Mouse (Mus musculus) kidney, postnatal 10 days (tissue): ENCODE results near the gene Jhy.
A peak's percentile ranks its signal among the peaks of the same experiment; 100 is the strongest.

Experiments used
- DNase-seq: peaks from one replicate; pipeline ENCODE4 v3.0.0; 2021; ENCODE audit warnings: mixed read lengths

The Jhy gene

DNA sequence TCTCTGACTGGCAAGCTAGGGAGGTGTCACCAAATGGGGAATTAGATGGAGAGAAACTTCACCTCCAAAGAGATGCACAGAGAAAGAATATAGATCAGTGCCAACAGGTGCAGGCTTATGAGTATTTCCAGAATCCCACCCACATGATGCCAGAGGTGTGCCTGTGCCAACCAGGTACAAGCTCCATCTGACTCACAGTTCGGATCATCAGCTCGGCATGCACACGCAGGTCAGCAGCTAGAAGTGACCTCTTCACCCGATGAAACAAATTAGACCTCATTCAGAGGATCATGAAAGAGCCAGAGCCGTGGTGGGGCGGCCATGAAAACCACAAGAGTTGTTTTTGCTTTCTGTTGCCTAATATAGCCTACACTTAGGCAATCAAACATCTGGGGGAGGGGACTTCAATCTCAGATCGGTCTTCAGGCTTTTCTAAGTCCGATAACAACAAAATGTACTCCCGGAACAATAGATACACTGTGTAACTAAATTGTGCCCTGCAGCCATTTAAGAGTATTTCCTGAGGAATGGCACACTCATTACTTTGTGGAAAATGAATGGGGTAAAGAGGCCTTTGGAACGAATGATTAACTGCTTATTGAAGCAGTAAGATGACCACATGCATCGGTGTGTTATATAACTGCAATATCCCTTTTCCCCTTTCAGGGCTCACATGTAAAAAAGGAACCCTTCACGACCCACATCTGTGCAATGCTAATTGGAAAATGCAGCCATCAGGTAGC lies 45.9 kb downstream of the Jhy start:
- no peak for DNase-seq

DNA sequence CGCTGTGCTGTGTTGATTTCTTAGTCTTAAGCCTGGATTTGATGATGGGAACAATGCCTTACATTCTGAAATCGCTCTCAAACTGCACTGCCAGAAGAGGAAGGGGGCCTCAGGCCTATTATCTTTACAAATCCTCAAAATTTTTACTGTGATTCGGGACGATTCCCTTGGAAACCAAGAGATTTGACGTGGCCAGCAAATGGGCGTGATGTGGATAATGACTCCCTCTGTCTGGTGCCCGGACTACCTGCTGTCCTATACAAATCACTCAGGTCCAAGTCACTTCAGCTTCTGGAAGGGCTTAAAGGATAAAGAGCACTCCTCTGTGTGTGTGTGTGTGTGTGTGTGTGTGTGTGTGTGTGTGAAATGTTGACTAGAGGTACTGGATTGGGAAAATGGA lies 55.0 kb downstream of the Jhy start:
- no peak for DNase-seq

DNA sequence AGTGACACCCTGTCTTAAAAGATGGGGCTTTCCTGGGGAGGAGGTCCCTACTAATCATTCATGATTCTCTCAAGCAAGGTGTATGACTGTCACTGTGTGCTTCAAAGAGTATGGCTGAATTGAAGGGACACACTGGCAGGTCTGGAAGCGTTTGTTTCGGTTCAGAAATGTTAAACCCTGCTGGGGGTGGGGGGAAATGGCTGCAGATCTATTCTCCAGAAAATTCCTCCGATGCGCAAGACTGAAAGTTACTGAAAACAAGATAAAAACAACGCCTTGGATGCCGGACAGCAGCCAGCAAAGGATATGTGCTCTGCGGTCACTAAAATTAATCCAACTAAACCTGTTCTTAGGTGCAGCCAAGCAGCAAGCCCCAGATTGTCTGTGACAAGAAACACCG lies 55.5 kb downstream of the Jhy start:
- no peak for DNase-seq

DNA sequence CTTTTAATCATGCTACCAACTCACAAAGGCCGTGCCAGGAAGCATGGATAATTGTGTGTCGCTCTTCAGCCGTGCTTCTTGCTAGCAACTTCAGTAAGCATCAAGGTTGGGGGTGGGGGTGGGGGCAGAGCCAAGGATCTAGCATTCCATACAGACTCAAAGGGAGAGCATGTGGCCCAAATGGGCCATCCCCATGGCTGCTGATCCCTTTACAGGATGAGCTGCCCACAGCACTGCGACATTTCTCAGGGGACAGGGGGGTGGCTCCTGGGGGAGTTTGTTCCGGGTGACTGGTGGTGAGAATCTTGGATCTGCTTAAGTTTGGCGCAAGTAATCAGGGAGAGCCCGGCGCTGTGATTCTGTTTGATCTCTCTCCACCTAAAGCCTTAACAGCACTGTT lies 56.5 kb downstream of the Jhy start:
- no peak for DNase-seq

DNA sequence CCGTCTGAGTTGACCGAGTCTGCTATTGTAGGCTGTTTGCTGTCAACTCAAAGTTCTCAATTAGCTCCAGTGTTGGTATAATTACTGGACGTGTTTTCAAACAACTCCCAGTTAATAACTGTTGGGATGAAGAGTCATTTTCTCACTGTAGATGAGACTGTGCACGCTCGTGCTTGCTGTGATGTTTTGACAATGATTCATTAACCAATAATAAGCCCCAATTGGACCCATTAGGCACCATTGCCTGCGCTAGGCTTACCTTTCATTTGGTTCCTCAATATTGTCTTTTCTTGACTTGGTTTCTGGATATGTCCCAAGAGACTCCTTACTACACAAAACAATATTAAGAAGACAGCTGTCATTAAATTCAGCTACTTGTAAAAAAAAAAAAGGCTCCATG lies 71.5 kb downstream of the Jhy start:
- DNase-seq: no peak

DNA sequence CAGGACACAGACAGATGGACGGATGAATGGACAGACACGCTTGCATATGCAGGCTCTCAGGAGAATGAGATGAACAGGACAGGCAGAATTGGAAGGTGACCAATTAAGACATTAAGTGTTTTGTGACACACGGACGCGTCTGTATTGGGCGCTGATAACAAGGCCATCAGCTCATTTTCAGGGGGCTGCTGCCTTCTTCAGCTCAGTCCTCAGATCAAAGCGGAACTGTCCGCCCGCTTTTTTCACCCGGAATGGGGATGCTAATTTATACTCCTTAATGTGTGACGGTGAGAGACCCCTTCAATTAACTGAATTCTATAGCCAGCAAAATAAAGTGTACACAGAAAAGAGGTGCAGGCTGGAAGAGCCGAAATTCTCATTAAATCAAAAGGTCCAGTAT lies 74.5 kb downstream of the Jhy start:
- no peak for DNase-seq

DNA sequence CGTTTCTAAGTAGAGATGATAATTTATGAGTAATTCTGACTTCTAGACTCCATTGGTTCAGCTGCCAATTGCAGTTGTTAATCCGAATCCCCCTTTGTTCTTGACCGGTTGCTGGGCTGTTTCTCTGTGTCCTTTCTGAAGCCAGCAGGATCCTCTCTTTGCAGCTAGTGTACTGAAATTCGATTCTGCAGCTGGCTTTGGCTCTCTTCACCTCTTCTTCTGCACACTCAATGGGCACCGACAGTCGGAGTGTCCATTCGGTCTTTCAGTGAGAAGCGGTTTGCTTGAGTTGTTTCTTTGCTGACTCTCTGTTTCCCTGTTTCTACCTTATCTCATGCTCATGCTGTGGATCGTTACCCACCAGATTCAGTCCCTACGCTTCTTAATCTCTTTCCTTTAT lies 78.2 kb downstream of the Jhy start:
- no peak for DNase-seq

DNA sequence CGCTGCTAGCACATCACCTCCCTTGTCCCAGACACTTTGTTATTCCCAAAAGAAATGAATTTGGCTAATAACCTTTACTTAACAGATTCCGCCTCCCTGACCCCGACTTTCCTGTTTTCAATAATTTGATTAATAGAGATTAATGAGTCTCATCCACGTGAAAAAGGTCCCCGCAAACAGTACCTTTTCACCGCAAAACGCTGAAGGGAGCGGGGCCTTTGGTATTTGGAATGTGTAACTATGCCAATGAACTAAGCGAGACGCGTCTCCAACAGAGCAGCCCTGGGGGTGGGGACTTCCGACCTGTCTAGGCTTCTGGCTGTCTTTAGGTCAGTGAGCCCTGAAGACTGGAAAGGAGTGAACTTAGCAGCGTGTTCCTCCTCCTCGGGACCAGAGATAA lies 84.9 kb downstream of the Jhy start:
- DNase-seq: no peak

DNA sequence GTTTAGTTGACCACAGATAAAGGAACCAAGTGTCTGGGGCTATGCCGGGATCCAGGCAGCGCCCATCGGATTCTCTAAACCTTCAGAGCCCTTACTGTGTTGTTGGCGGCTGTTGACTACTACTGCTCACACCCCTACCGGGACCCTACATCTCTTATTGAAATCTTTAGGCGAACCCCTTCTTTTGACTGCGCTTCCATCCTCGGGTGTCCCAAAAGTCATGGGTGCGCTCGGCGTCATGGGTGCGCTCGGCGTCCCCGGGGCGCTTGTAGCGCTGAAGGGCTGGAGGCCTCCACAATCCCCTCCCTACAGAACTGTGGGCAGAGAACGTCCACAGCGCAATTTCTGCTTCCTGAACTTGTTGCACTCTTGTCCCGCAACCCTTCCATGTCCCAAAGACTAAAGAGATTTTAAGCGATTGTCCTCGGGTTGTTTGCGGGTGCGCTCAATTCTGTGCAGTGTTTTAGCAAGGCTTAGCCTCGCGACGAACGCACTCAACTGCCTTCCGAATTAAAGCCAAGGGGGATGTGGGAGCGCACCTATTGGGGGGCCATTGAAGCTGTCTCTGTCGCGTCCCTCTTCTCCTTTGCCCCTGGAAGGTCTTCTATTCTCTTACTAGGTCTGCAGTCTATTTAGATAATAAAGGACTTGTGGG lies 85.5 kb downstream of the Jhy start:
- no peak for DNase-seq

DNA sequence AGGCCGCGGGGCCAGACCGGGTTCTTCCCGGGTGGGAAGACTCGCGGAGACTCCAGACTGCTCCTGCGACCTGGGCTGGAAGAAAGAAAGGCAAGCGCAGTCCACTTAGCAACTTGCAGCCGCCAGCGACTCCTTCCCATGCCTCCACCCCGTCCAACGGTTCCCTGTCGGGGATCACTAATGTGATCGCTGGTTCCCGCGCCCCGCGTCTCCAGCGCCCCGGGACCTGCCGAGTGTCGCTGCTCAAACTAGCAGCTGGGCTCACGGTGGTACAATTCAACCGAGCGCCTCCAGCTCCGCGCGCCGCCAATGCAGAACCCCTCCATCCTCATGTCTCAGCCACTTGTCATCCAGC lies 86.1 kb downstream of the Jhy start:
- DNase-seq: no peak

DNA sequence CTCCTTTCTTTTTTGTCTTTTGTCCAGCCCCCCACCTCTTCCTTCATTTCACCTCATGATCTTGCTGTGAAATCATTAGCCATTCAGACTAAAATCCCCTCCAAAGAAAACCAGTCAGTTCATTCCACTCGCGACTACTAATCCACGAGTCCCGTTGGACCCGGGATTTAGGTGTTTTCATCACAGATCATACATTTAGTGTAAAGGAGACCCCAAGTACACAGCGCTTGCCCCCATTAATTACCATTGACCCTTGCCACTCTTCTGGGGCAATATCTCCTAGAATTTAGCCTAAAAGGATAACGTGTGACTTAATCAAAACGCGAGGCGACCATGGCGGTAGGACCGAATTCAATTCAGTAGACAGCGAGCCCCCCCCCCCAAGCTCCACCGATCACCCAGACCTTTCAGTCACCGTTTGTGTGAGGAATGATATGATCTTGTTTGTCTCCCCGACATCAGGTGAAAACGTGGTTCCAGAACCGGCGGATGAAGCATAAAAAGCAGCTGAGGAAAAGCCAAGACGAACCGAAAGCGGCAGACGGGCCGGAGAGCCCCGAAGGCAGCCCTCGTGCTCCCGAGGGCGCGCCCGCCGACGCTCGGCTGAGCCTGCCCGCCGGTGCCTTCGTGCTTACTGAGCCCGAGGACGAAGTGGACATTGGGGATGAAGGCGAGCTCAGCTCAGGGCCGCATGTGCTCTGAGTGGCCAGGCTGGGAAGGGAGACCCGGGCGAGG lies 86.6 kb downstream of the Jhy start:
- DNase-seq: no peak

DNA sequence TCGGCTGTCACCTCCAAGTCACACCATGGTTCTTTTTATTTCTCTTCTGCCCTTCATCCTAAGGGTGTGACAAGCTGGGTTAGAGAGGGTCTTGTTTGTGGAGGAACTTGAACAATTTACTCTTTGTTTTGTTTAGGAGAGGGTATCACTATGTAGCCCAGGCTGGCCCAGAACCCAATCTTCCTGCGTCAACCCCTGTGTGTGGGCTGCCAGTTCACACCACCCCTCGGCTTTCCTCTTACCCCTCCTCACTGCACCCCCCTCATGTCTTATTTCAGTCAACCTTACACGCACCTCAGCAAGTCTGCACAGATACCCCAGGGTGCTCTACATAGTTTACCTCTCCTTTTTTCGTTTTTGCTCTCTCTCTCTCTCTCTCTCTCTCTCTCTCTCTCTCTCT lies 87.2 kb downstream of the Jhy start:
- no peak for DNase-seq

DNA sequence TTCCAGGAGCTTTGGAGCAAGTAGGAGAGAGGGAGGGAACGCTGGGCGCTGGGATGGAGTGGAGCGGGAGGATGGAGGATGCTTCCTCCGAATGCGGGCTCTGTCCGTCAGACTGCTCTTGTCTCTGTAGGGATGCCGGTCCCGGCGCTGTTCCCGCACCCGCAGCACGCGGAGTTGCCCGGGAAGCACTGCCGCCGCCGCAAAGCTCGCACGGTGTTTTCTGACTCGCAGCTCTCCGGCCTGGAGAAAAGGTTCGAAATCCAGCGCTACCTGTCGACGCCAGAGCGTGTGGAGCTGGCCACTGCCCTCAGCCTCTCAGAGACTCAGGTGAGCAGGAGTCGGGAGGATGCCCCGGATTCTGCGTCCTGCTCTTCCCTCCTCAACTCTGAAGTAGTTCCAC lies 87.8 kb downstream of the Jhy start:
- no peak for DNase-seq

DNA sequence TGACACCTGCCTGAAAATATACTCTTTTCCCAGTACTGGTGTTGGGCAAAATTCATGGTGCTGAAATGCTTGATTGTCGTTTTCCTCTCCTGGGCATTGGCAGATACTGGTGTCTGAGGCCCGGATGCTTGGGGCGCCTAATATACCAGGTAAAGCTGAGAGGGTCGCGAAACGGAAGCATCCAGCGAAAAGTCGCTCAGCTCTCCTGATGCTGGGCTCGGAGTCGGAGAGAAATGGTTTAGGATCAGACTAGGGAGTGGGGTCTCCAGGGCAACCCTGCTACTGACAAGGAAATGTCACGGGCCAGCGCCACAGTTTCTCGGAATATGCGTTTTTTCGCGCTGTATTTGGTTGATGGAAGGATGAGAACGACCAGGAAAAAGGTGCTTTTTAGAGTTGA lies 88.5 kb downstream of the Jhy start:
- no peak for DNase-seq

DNA sequence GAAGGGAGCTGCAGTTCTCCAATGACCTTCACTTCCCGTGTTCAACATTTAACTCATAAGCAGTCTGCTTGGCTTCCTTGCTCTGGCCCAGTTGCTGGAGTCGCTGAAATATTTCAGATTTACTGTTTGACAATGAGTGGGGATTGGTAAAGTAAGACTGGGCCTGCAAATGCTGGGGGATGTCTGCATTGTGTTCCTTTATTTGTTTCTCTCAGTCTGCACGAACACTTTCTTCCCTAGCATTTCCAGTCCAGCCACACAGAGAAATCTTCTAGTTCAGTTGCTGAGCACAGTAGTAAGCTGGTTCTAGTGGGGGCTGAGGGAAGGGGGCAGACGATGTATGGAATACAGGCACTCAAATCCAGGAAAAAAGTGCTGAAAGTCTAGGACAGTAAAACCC lies 89.0 kb downstream of the Jhy start:
- DNase-seq: no peak

DNA sequence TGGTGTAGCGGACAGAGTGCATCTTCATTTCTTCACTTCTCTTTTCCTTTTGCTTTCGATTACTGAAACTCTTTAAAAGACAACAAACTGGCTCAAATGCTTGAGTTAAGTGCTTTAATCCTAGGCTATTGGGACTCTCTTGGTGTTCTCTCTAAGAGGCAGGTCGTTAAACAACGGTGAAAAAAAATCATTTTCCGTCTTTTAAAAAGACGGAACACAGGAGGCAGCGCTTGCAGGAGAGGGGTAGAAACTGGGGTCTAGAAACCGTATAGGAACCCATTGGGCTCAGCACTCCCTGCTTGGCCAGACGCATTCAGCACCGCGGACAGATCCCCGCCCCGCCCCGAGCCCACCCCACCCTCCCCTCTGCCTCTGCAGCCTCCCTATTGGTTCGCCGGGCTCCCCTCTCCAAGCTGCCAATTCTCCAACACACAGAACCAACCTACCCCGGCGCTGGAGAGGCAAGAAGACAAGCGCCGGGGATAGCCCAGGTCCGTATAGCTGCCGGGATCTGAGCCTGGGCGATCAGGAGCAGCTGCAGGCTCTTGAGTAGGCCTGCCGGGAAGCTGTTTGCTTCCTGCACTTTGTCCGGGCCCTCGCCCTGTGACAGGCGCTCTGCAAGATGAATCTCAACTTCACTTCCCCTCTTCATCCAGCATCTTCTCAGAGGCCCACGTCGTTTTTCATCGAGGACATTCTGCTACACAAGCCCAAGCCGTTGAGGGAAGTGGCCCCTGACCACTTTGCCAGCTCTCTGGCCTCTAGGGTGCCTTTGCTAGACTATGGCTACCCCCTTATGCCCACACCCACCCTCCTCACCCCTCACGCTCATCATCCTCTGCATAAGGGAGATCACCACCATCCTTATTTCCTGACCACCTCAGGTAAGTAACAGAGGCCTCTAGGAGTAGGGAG lies 90.1 kb downstream of the Jhy start, which contains the start of gene Bsx:
TSS of gene Bsx (plus strand) at position 572 of the 915 bp plus-strand sequence.
- peak; percentile 86 for DNase-seq

DNA sequence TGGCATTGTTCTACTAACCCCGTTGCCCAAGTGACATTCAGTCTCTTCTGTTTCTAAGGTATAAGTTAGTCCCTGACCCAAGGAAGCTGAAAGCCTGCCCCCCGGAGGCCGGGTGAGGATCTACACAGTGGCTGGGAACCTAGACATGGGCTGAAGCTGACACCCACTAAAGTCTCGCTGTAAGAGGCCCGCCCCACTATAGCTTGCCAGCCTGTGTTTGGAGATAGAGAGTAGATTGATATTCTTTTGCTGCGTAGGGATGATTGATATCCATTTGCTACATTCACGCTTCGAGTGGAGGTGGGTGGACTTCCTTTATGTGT lies 91.8 kb downstream of the Jhy start:
- no peak for DNase-seq

DNA sequence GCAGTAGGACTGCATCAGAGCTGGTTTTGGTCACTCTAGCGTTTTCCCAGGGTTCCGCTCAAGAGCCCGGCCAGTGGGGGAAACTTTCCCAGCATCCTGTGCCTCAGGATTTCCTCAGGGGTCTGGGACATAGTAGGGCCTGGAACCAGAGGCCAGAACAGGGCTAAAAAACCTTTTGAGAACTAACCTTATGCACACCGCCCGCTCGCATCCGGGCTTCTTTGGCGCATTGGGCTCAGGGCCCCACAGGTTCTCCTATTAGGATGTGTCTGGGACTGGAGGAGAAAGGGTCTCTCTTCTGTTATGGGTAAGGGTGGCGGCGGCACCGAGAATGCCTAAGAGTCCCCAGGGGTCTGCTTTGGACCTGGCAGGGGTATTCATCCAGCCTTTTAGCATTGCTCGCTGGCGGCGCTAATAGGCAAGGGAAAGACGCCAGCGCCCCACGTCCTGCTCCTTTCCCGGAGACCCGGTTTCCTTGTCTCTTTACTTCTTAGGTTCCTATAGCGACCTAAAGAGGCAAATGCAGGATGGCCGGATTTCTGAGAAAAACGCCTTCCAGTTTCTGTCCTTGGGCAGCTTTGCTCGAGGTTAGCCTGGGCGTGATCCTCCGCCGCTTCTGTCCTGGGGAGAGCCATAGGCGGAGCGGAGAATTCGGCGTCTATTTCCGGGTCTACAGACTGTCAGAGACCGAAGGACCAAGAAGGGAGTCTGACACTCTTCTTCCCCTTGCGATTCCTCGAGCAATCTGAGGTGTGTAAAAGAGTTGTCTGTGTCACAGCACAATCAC lies 92.4 kb downstream of the Jhy start:
- DNase-seq: no peak

DNA sequence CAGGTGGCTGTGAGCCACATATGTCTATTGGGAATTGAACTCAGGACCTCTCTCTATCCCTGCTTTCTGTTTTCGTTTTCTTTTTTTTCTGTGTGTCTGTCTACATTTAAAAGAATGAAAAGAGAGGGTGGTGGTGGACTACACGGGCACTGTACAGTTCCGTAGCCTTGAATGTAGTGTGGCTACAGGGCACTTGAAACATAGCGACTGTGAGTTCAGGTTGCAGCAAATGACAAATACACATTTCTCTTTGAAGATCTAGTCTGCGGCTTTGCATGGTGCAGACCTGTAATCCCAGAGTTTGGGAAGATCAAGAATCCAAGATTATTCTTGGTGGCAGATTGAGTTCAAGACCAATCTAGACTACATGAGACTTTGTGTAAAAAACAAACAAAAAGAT lies 93.6 kb downstream of the Jhy start:
- no peak for DNase-seq

DNA sequence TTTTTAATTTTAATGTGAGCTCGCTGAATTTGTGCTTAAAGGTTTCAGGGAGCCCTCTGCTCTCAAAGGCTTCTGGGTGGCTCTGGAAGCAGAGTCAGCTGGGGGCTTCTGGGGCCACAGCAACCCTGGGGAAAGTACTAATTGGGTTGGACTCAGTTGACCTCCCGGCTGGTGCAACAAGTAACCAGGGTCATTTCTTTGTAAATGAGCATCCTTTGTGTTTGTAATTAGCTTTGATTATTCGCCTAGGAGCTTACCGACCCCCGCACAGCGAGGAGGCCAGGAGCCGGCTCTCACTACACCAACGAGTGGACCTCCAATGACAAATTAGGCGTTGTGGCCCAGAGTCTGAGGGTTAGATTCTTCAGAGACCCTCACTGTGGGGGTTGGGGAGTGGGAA lies 104.7 kb downstream of the Jhy start:
- no peak for DNase-seq

DNA sequence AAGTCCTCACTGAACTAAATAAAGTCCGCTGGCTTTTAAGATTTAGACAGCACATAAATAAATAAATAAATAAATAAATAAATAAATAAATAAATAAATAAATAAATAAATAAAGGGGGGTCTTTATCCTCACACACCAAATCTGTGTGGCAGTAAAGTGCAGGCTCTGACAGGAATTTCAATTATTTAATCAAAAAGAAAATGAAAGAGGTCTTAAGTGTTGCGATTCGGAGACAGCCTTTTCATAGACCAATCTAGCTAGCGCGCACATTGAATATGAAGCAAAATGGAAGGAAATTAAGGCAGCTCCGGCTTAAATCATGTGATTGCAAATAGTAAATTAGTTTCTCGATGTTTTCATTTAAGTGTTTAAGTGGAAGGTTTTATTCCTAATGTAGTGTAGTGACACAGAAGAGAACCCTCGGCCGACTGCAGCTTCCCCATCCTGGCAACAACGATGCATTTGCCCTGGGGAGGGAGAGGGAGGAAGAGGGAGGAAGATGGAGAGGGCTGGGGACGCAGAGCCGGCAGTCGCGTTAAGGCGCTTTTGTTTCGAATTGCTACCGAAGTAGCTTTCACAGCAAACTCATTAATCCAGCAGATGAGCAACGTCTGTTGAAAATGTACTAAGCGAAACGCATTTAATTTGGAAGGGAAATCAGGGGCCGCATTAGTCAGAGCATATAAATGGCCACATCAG lies 105.3 kb downstream of the Jhy start:
- no peak for DNase-seq

DNA sequence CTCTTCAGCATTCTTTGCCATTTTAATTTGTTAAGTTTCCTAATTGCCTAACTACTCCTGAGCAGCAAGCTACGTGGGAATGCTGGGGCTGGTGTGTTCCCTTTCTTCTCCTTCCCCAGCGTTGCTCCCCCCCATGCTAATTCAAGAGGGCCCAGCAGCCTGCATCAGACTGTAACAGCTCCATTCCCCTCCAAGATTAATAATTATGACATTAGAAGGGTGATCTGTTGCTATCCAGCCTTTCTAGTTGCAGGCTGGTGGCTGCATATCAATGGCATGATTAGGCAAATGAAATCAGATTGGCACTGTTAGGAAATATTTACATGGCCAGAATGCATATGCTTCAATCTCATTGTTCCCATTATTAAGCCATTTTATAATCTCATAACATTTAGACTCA lies 112.4 kb downstream of the Jhy start:
- no peak for DNase-seq
